ENCODE assay signal across 8 mouse cellular contexts in genomic region chr14:47298408-47298792, GRCm38 (mm10). TPM values are rescaled to one million over a fixed set of nuclear protein-coding genes. Genes with fewer than 3 reads are reported as not detected.
DNase-seq lines count a peak whose midpoint lies in the region; ATAC-seq and TF ChIP-seq lines count a peak whose summit lies in the region.

No protein-coding gene starts in this region.

- DNase-seq in gastrocnemius, adult 2 months, result no peak
- no peak for DNase-seq in gastrocnemius, postnatal 14 days
- DNase-seq in CD4-positive, CD25-positive, alpha-beta regulatory T cell, adult 2 months (ENCODE audit: low read depth, low spot score), result peak; percentile 61
- DNase-seq in forebrain, embryonic 10.5 days (ENCODE audit: extremely low spot score, low spot score), result peak; percentile 74
- no peak for DNase-seq in gastrocnemius, postnatal 4 days (ENCODE audit: low spot score in 2 of 2)
- DNase-seq in frontal cortex, postnatal 10 days (ENCODE audit: low spot score in 2 of 2), result no peak

- peak; percentile 75 for ATAC-seq in limb, embryonic 15.5 days (ENCODE audit: insufficient number of reproducible peaks, low FRiP score, low TSS enrichment, low read depth)
- ATAC-seq in stomach, embryonic 15.5 days (ENCODE audit: insufficient read depth, low FRiP score, low read depth), result peak; percentile 29; the same call in 1 of the 2 replicates

- no peak for TF ChIP-seq CTCF in gastrocnemius, adult 2 months (IDR thresholded peaks at IDR 0.05)

- H3K27me3 ChIP-seq in forebrain, embryonic 10.5 days (ENCODE audit: poor library complexity, severe bottlenecking), result no peaks in the 10 kb centered on the region
- H3K27me3 ChIP-seq in limb, embryonic 15.5 days, result no peaks in the 10 kb centered on the region
- H3K27me3 ChIP-seq in stomach, embryonic 15.5 days (replicated peaks), result no peaks in the 10 kb centered on the region

- peak overlapping the region; percentile 96 for H3K9ac ChIP-seq in limb, embryonic 15.5 days
- peak overlapping the region; percentile 95 for H3K9ac ChIP-seq in stomach, embryonic 15.5 days

- intact Hi-C loops in gastrocnemius, adult 2 months (cut with DNase I), result loop anchor here (5.0 kb wide), 1 partner anchor 99 kb away; no protein-coding TSS in a partner anchor
- intact Hi-C loops in gastrocnemius, postnatal 14 days (cut with DNase I; ENCODE audit: low total_unique reads), result no loop called here

- WGBS in forebrain, embryonic 10.5 days, result under 1% methylated on average over 36 of the region's 38 CpGs
- under 1% methylated on average over 35 of the region's 38 CpGs for WGBS in limb, embryonic 15.5 days
- WGBS in stomach, embryonic 15.5 days, result under 1% methylated on average over 32 of the region's 38 CpGs

- H3K4me3 ChIP-seq in gastrocnemius, adult 2 months, result peak overlapping the region; percentile 100
- peak overlapping the region; percentile 98 for H3K4me3 ChIP-seq in forebrain, embryonic 10.5 days
- peak overlapping the region; percentile 74 for H3K4me3 ChIP-seq in limb, embryonic 15.5 days
- H3K4me3 ChIP-seq in stomach, embryonic 15.5 days (replicated peaks), result peak overlapping the region; percentile 98

- H3K9me3 ChIP-seq in forebrain, embryonic 10.5 days, result no peaks in the 10 kb centered on the region
- no peaks in the 10 kb centered on the region for H3K9me3 ChIP-seq in limb, embryonic 15.5 days
- H3K9me3 ChIP-seq in stomach, embryonic 15.5 days, result no peaks in the 10 kb centered on the region

- peak overlapping the region; percentile 63 for H3K4me2 ChIP-seq in limb, embryonic 15.5 days
- H3K4me2 ChIP-seq in stomach, embryonic 15.5 days, result peak overlapping the region; percentile 57

- H3K36me3 ChIP-seq in forebrain, embryonic 10.5 days (replicated peaks), result peaks cover 36% of the 10 kb centered on the region
- peaks cover 5% of the 10 kb centered on the region; the same call in 1 of the 2 replicates for H3K36me3 ChIP-seq in limb, embryonic 15.5 days
- H3K36me3 ChIP-seq in stomach, embryonic 15.5 days, result no peaks in the 10 kb centered on the region

- peak overlapping the region; percentile 98 for H3K27ac ChIP-seq in gastrocnemius, adult 2 months
- H3K27ac ChIP-seq in forebrain, embryonic 10.5 days, result peak overlapping the region; percentile 100
- peak overlapping the region; percentile 96 for H3K27ac ChIP-seq in limb, embryonic 15.5 days
- H3K27ac ChIP-seq in stomach, embryonic 15.5 days, result peak overlapping the region; percentile 95

- H3K4me1 ChIP-seq in forebrain, embryonic 10.5 days, result peaks cover 29% of the 10 kb centered on the region
- H3K4me1 ChIP-seq in limb, embryonic 15.5 days, result peaks cover 22% of the 10 kb centered on the region
- H3K4me1 ChIP-seq in stomach, embryonic 15.5 days, result peaks cover 17% of the 10 kb centered on the region; the same call in 1 of the 2 replicates

RNA-seq across cellular contexts. Expression of gene Mapk1ip1l, which starts 0.3 kb away (rescaled TPM):
- 10 to 100 TPM; 27.8 to 28.1 TPM for total RNA-seq in gastrocnemius, adult 2 months (2021)
- total RNA-seq in gastrocnemius, postnatal 14 days (2021), result 10 to 100 TPM; 28.6 to 31.9 TPM
- 127 and 134 TPM in 2 replicates for polyA plus RNA-seq in forebrain, embryonic 10.5 days (2016; fragmentation: Nextera tagmentation; extraction: Ambion mirVana)
- 59.9 and 60.4 TPM in 2 replicates for polyA plus RNA-seq in limb, embryonic 15.5 days (2015; fragmentation: Nextera tagmentation; extraction: Ambion mirVana)
- 55.3 and 64.5 TPM in 2 replicates for polyA plus RNA-seq in stomach, embryonic 15.5 days (2015; fragmentation: Nextera tagmentation; extraction: Ambion mirVana)
- total RNA-seq in gastrocnemius, postnatal 4 days (2021), result 10 to 100 TPM; 79.1 to 79.2 TPM

RNA-seq across cellular contexts. Expression of gene Socs4, which starts 21.7 kb away (rescaled TPM):
- total RNA-seq in gastrocnemius, adult 2 months (2021), result 10 to 100 TPM in 1 of 2 experiments, 1 to 10 TPM in 1; 6.3 to 11.3 TPM
- total RNA-seq in gastrocnemius, postnatal 14 days (2021), result 1 to 10 TPM; 7.3 to 7.4 TPM
- 3.5 and 3.7 TPM in 2 replicates for polyA plus RNA-seq in forebrain, embryonic 10.5 days (2016; fragmentation: Nextera tagmentation; extraction: Ambion mirVana)
- 3.1 and 4.4 TPM in 2 replicates for polyA plus RNA-seq in limb, embryonic 15.5 days (2015; fragmentation: Nextera tagmentation; extraction: Ambion mirVana)
- polyA plus RNA-seq in stomach, embryonic 15.5 days (2015; fragmentation: Nextera tagmentation; extraction: Ambion mirVana), result 3.6 TPM in 2 replicates
- total RNA-seq in gastrocnemius, postnatal 4 days (2021), result 10 to 100 TPM; 12.3 to 13.7 TPM

RNA-seq across cellular contexts. Expression of gene Wdhd1, which starts 21.7 kb away (rescaled TPM):
- total RNA-seq in gastrocnemius, adult 2 months (2021), result 1 to 10 TPM in 1 of 2 experiments, under 1 TPM in 1; 0.31 to 1.6 TPM
- 1 to 10 TPM; 1.1 to 1.3 TPM for total RNA-seq in gastrocnemius, postnatal 14 days (2021)
- polyA plus RNA-seq in forebrain, embryonic 10.5 days (2016; fragmentation: Nextera tagmentation; extraction: Ambion mirVana), result 68.9 and 70.2 TPM in 2 replicates
- polyA plus RNA-seq in limb, embryonic 15.5 days (2015; fragmentation: Nextera tagmentation; extraction: Ambion mirVana), result 22.7 and 24.3 TPM in 2 replicates
- 27.0 and 29.5 TPM in 2 replicates for polyA plus RNA-seq in stomach, embryonic 15.5 days (2015; fragmentation: Nextera tagmentation; extraction: Ambion mirVana)
- total RNA-seq in gastrocnemius, postnatal 4 days (2021), result 1 to 10 TPM; 9.4 to 9.6 TPM

Comparison
In these comparisons a context has a peak if more than half of its experiments do, and no peak if none do; other contexts are left out.
1. RNA of gene Wdhd1, which starts 21.7 kb away (total RNA-seq): 9.4 to 9.6 TPM in gastrocnemius, postnatal 4 days; 0.31 to 1.6 TPM in gastrocnemius, adult 2 months and 1.1 to 1.3 TPM in gastrocnemius, postnatal 14 days; every median in the first group is over 4 times any median in the second.
2. DNase-seq: peak in CD4-positive, CD25-positive, alpha-beta regulatory T cell, adult 2 months (single experiment) and forebrain, embryonic 10.5 days (single experiment); none in gastrocnemius, adult 2 months (single experiment), gastrocnemius, postnatal 14 days (single experiment), gastrocnemius, postnatal 4 days (0 of 2) and frontal cortex, postnatal 10 days (0 of 2).
3. Peak in every context shown above with its lines, with median percentiles within 50 percentile points of each other: H3K27ac ChIP-seq and H3K4me3 ChIP-seq.